Mouse (Mus musculus): ENCODE results near the gene Twf1.
A peak's percentile ranks its signal among the peaks of the same experiment; 100 is the strongest.

GRCm38 (mm10) chr15:94557442-94557841 lies 32.2 kb downstream of the Twf1 start:
- TF ChIP-seq HCFC1 (IDR thresholded peaks at IDR 0.05; ENCODE audit: borderline replicate concordance, insufficient read depth, low read length), result no peak
- 0 out of 2 replicates have a peak, but pooled peaks have one; percentile 31 for TF ChIP-seq ZC3H11A (IDR thresholded peaks at IDR 0.05; ENCODE audit: borderline replicate concordance, low read depth, low read length)
- no peak for TF ChIP-seq MAFK (IDR thresholded peaks at IDR 0.05; ENCODE audit: insufficient read depth, low read depth, low read length)
- TF ChIP-seq CHD2 (IDR thresholded peaks at IDR 0.05; ENCODE audit: low read depth, low read length), result no peak

Data from ES-E14 (cell line).